Mouse (Mus musculus) CH12.LX (cell line): Measurements from ENCODE around the gene Syt6.
A peak's percentile ranks its signal among the peaks of the same experiment; 100 is the strongest.

ENCODE experiments used
- CHD1 ChIP-seq: IDR thresholded peaks from 2 replicates; pipeline ENCODE4 v1.6.1; 2012; ENCODE audit warnings: low read depth, low read length, improper control_type of control experiment, inconsistent platforms
- CTCF ChIP-seq, 2 experiments: IDR thresholded peaks in 1 of 2; conservative IDR thresholded peaks in 1 of 2; 2 replicates each; pipeline ENCODE4 v1.5.1; 2011 to 2012; ENCODE audit warnings: low read depth in 2 of 2, low read length in 2 of 2, improper control_type of control experiment in 1 of 2, inconsistent platforms in 1 of 2, mild to moderate bottlenecking in 1 of 2, moderate library complexity in 1 of 2
- ELF1 ChIP-seq: IDR thresholded peaks from 2 replicates; pipeline ENCODE4 v1.6.1; 2014; ENCODE audit warnings: low read depth, mild to moderate bottlenecking, inconsistent platforms, low read length, improper control_type of control experiment
- EP300 ChIP-seq: IDR thresholded peaks from 2 replicates; pipeline ENCODE4 v1.6.1; 2011; ENCODE audit warnings: low read length, improper control_type of control experiment
- ETS1 ChIP-seq: conservative IDR thresholded peaks from 2 replicates; pipeline ENCODE4 v1.6.1; 2012; ENCODE audit warnings: low read depth, mild to moderate bottlenecking, inconsistent platforms, low read length, improper control_type of control experiment, moderate library complexity
- MAFK ChIP-seq: IDR thresholded peaks from 2 replicates; pipeline ENCODE4 v1.6.1; 2011; ENCODE audit warnings: low read length, improper control_type of control experiment; ENCODE audit not compliant: insufficient replicate concordance
- MAX ChIP-seq: IDR thresholded peaks from 2 replicates; pipeline ENCODE4 v1.6.1; 2011; ENCODE audit warnings: low read length, improper control_type of control experiment
- POLR2A ChIP-seq: IDR thresholded peaks from 2 replicates; pipeline ENCODE4 v1.6.1; 2011; ENCODE audit warnings: low read depth, mild to moderate bottlenecking, improper control_type of control experiment, low read length
- POLR2AphosphoS2 ChIP-seq: IDR thresholded peaks from 2 replicates; pipeline ENCODE4 v1.6.1; 2011; ENCODE audit warnings: low read depth, low read length, improper control_type of control experiment
- TBP ChIP-seq: conservative IDR thresholded peaks from 2 replicates; pipeline ENCODE4 v1.6.1; 2011; ENCODE audit warnings: low read depth, low read length, improper control_type of control experiment
- TCF12 ChIP-seq: IDR thresholded peaks from 2 replicates; pipeline ENCODE4 v1.6.1; 2014; ENCODE audit warnings: low read depth, mild to moderate bottlenecking, inconsistent platforms, low read length, improper control_type of control experiment
- USF1 ChIP-seq: IDR thresholded peaks from 2 replicates; pipeline ENCODE4 v1.6.1; 2014; ENCODE audit warnings: low read depth, mild to moderate bottlenecking, inconsistent platforms, low read length, improper control_type of control experiment
- ZKSCAN1 ChIP-seq: IDR thresholded peaks from 2 replicates; pipeline ENCODE4 v1.6.1; 2012; ENCODE audit warnings: low read depth, inconsistent platforms, low read length, improper control_type of control experiment, borderline replicate concordance

DNA sequence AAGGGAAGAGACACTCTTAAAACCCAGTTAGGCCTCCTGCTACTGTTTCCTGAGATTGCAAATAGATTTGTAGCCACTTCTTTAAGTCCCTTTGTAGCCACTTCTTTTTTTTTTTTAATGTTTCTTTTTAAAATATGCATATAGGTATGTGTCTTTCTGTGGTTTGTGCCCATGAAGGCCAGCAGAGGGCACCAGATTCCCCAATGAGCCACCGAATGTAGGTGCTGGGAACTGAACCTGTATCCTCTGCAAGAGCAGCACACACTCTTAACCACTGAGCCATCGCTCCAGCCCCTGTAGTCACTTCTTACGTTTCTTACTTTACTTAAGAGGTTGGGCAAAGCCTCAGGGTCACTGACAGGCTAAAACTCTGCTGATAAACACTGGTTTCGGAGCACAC, 51.5 kb downstream of the Syt6 start:
- TF ChIP-seq CTCF (conservative IDR thresholded peaks at IDR 0.05 in 1 of 2, IDR thresholded peaks at IDR 0.05 in 1 of 2; ENCODE audit: low read depth in 2 of 2, low read length in 2 of 2) (peak in 1 of 2 experiments; percentile 39; a peak in 2 of 4 replicates), MAFK (no peak), POLR2A (no peak), TCF12 (no peak), MAX (no peak), EP300 (no peak), POLR2AphosphoS2 (no peak), ZKSCAN1 (no peak), ELF1 (no peak), ETS1 (no peak), CHD1 (no peak), USF1 (no peak), TBP (no peak)
